Mouse (Mus musculus): Measurements from ENCODE around the gene Stx1a. TPM values are rescaled to one million over a fixed set of nuclear protein-coding genes. Genes with fewer than 3 reads are reported as not detected.
"Not testable (repeated sequence)": the region's sequence is repeated elsewhere in the genome, so short reads cannot be mapped to it uniquely, and the experiment has no call there.

The Stx1a gene
- polyA plus RNA-seq, 1 experiment from 2014 or later: 8.1 TPM

DNA sequence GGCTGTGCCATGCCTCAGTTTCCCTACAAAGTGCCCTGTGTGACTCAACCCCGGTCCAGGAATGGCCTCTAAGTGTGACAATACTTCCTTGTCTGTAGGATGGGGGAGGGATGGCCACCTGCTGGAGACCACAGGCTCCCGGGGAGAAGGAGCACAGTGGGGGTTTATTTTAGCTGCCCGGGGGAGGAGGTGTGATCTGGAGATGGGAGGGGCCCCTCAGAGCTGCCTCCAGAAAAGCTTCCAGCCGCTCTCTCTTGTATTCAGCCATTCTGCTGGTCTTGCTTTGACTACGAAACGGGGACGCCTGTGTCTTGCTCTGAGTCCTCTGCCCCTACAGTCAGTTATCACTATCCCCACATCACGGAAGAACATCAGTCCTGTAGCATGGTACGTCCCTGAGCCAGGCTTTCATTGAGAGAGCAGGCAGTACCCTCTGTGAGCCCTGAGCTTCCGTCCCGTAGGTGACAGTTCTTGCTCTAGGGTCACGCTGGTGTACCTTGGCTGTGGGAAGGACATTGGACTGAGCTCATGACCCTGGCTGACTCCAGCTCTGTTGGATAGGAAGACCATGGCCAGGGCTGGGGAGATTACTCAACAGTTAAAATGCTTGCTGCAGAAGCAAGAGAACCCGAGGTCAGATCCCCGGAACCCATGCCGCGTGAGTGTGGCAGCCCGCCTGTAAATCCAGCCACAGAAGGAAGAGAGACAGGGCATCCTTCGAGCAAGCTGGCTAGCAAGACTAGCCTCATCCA is 12.5 kb downstream of the Stx1a start:
- 57% methylated on average over 18 of the region's 18 CpGs for WGBS
- Histone ChIP-seq H3K9me3 (replicated peaks) (no peaks in the 10 kb centered on the region; the same call in 1 of the 2 replicates), H3K4me1 (peaks cover 10% of the 10 kb centered on the region), H3K27me3 (ENCODE audit: low read depth, poor library complexity, severe bottlenecking) (peaks cover 3% of the 10 kb centered on the region; the same call in 1 of the 2 replicates), H3K27ac (no peak overlapping the region), H3K4me3 (no peak overlapping the region), H3K36me3 (peaks cover 36% of the 10 kb centered on the region)
- no peak for DNase-seq (ENCODE audit: low spot score)

DNA sequence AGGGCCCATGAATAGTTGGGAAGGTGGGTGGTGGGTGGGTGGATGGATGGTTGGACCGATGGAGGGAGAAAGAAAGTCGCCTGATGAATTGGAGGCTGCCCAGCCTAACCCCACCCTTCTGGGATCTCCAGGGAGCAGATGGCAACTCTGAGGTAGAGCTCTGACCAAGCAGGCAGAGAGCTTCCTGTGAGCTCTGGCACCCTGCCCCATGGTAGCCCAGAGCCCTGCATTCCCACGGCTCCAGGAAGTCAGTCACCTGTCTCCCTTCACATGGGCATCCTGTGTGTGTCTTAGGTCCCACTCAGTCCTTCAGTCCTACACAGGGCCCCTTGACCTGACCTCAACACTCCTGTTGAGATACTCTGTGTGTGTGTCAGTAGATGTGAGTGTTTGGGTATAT is 14.7 kb downstream of the Stx1a start:
- Histone ChIP-seq H3K4me1 (peaks cover 19% of the 10 kb centered on the region), H3K27ac (no peak overlapping the region), H3K36me3 (peaks cover 42% of the 10 kb centered on the region), H3K9me3 (replicated peaks) (no peaks in the 10 kb centered on the region; the same call in 1 of the 2 replicates), H3K27me3 (ENCODE audit: low read depth, poor library complexity, severe bottlenecking) (peaks cover 5% of the 10 kb centered on the region; the same call in 1 of the 2 replicates), H3K4me3 (no peak overlapping the region)
- no peak for DNase-seq (ENCODE audit: low spot score)
- WGBS: 88% methylated on average over 3 of the region's 3 CpGs

DNA sequence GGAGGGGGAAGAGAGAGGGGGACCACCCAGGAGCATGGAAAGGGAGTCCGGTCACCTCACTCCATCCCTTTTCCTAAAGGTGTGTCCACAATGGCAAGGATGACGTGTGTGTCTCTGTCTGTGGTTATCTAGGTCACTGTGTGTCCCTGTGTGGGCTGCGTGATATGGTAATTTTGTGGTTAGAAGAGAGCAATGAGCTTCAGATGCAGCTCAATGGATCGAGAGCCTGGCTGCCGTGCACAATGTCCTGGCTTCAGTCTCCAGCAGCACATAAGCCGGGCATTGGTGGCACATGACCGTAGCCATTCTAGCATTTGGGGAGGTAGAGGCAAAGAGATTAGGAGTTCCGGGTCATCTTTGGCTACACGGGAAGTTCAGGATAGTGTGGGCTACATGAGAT is 16.3 kb downstream of the Stx1a start:
- no peak for DNase-seq (ENCODE audit: low spot score)
- no peak overlapping the region for H3K4me3 ChIP-seq
- peaks cover 38% of the 10 kb centered on the region for H3K36me3 ChIP-seq
- peaks cover 19% of the 10 kb centered on the region for H3K4me1 ChIP-seq
- 92% methylated on average over 9 of the region's 9 CpGs for WGBS
- peaks cover 5% of the 10 kb centered on the region; the same call in 1 of the 2 replicates for H3K27me3 ChIP-seq (ENCODE audit: low read depth, poor library complexity, severe bottlenecking)
- H3K27ac ChIP-seq: no peak overlapping the region
- H3K9me3 ChIP-seq (replicated peaks): no peaks in the 10 kb centered on the region; the same call in 1 of the 2 replicates

- 71% methylated on average over 6 of the region's 6 CpGs for WGBS
- Histone ChIP-seq H3K4me3 (no peak overlapping the region), H3K4me1 (peaks cover 19% of the 10 kb centered on the region), H3K36me3 (peaks cover 44% of the 10 kb centered on the region), H3K27me3 (ENCODE audit: low read depth, poor library complexity, severe bottlenecking) (peaks cover 5% of the 10 kb centered on the region; the same call in 1 of the 2 replicates), H3K9me3 (replicated peaks) (no peaks in the 10 kb centered on the region), H3K27ac (peak overlapping the region; percentile 6; the same call in 1 of the 2 replicates)
- no peak for DNase-seq (ENCODE audit: low spot score)
Observed at GRCm38 (mm10) chr5:135040059-135040458, 16.8 kb downstream of the Stx1a start.

GRCm38 (mm10) chr5:135040777-135041176 is 17.5 kb downstream of the Stx1a start:
- WGBS: 61% methylated on average over 11 of the region's 11 CpGs
- H3K4me3 ChIP-seq: no peak overlapping the region
- peaks cover 5% of the 10 kb centered on the region; the same call in 1 of the 2 replicates for H3K27me3 ChIP-seq (ENCODE audit: low read depth, poor library complexity, severe bottlenecking)
- H3K27ac ChIP-seq: no peak overlapping the region
- DNase-seq (ENCODE audit: low spot score): no peak
- peaks cover 16% of the 10 kb centered on the region for H3K4me1 ChIP-seq
- no peaks in the 10 kb centered on the region for H3K9me3 ChIP-seq (replicated peaks)
- peaks cover 51% of the 10 kb centered on the region for H3K36me3 ChIP-seq

GRCm38 (mm10) chr5:135042105-135042788 is 19.0 kb downstream of the Stx1a start:
- DNase-seq (ENCODE audit: low spot score): no peak
- Histone ChIP-seq H3K27me3 (ENCODE audit: low read depth, poor library complexity, severe bottlenecking) (peaks cover 5% of the 10 kb centered on the region; the same call in 1 of the 2 replicates), H3K9me3 (replicated peaks) (no peaks in the 10 kb centered on the region), H3K36me3 (peaks cover 55% of the 10 kb centered on the region), H3K4me1 (peaks cover 13% of the 10 kb centered on the region), H3K4me3 (peak overlapping the region; percentile 20; the same call in 1 of the 2 replicates), H3K27ac (no peak overlapping the region)
- WGBS: 31% methylated on average over 18 of the region's 21 CpGs

DNA sequence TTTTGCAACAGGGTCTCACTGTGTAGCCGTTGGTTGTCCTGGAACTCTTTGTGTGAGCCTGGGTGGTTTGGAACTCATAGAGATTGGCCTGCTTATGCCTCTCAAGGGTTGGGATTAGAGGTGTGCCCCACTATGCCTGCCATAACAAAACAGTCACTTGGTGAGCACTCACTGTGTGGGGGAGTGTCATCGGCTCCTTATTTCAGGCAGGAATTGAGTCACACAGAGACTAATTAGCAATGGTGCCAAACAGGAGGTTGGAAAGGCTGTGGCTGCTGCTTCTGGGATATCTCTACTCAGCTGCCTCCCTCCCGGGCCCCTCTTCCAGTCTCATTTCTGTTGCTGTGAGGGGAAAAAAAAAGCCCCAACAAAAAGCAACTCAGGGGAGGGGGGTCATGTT is 21.3 kb downstream of the Stx1a start:
- no peaks in the 10 kb centered on the region for H3K9me3 ChIP-seq (replicated peaks)
- H3K4me3 ChIP-seq: no peak overlapping the region
- no peak for DNase-seq (ENCODE audit: low spot score)
- H3K36me3 ChIP-seq: peaks cover 52% of the 10 kb centered on the region
- peaks cover 13% of the 10 kb centered on the region for H3K4me1 ChIP-seq
- WGBS: 96% methylated on average over 3 of the region's 3 CpGs
- H3K27ac ChIP-seq: no peak overlapping the region
- peaks cover 5% of the 10 kb centered on the region; the same call in 1 of the 2 replicates for H3K27me3 ChIP-seq (ENCODE audit: low read depth, poor library complexity, severe bottlenecking)

DNA sequence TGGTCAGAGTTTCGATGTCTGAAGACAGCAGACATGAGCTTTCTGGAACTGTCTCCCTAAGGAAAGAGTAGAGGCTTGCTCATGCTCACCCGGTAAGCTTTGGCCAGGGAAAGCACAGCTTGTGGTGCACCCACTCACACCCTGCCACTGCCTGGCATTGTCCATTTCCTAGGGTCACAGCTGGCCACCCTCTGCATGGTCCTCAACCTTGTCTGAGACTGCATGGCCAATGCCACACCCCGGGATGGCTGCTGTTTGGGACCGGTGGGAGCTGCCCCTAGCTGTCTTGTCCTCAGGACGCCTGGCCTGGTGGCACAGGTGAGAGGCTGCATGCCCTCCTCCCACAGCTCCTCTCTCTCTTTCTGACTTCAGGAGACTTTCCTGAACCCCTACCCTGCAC is 25.3 kb downstream of the Stx1a start:
- Histone ChIP-seq H3K4me1 (no peaks in the 10 kb centered on the region), H3K27ac (no peak overlapping the region), H3K27me3 (ENCODE audit: low read depth, poor library complexity, severe bottlenecking) (no peaks in the 10 kb centered on the region), H3K9me3 (replicated peaks) (no peaks in the 10 kb centered on the region), H3K36me3 (peaks cover 68% of the 10 kb centered on the region), H3K4me3 (no peak overlapping the region)
- 94% methylated on average over 5 of the region's 5 CpGs for WGBS
- no peak for DNase-seq (ENCODE audit: low spot score)

DNA sequence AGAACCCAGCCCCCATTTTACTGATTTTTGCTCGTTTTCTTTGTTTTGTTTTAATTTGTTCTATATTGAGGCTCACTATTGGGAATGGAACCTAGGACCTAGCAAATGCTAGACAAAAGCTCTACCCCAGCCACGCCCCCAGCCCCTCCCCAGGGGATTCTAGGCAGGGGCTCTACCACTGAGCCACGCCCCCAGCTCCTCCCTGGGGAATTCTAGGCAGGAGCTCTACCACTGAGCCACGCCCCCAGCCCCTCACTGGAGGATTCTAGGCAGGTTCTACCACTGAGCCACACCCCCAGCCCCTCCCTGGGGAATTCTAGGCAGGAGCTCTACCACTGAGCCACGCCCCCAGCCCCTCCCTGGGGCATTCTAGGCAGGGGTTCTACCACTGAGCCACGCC is 26.0 kb downstream of the Stx1a start:
- WGBS: 96% methylated on average over 6 of the region's 6 CpGs
- not testable (repeated sequence) for DNase-seq (ENCODE audit: low spot score); H3K4me3 ChIP-seq; H3K4me1 ChIP-seq; H3K9me3 ChIP-seq (replicated peaks); H3K27ac ChIP-seq; H3K27me3 ChIP-seq (ENCODE audit: low read depth, poor library complexity, severe bottlenecking)
- peaks cover 72% of the 10 kb centered on the region for H3K36me3 ChIP-seq

DNA sequence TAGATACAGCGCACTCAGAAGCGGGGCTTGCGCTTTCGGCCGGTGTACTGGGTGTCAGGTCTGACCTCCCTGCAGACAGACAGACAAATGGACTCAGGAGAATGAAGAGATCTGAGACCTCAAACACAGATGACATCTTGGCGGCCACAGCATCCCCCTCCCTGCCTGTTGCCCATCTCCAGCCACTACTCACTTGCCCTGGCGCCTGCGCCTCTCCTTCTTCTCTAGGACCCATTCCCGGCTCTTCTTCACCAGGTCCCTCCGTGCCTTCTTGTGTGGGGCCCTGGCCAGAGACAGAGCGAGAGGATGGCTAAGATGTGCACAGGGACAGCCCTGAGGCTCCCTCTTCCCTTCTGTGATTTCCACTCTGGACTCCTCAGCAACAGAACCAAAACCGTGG is 30.1 kb downstream of the Stx1a start:
- no peak overlapping the region for H3K4me3 ChIP-seq
- DNase-seq (ENCODE audit: low spot score): no peak
- H3K4me1 ChIP-seq: no peaks in the 10 kb centered on the region
- H3K27me3 ChIP-seq (ENCODE audit: low read depth, poor library complexity, severe bottlenecking): no peaks in the 10 kb centered on the region
- WGBS: 92% methylated on average over 12 of the region's 12 CpGs
- H3K9me3 ChIP-seq (replicated peaks): no peaks in the 10 kb centered on the region
- 0 out of 2 replicates have a peak overlapping the region, but pooled peaks have one; percentile 28 for H3K27ac ChIP-seq
- H3K36me3 ChIP-seq: peaks cover 88% of the 10 kb centered on the region

DNA sequence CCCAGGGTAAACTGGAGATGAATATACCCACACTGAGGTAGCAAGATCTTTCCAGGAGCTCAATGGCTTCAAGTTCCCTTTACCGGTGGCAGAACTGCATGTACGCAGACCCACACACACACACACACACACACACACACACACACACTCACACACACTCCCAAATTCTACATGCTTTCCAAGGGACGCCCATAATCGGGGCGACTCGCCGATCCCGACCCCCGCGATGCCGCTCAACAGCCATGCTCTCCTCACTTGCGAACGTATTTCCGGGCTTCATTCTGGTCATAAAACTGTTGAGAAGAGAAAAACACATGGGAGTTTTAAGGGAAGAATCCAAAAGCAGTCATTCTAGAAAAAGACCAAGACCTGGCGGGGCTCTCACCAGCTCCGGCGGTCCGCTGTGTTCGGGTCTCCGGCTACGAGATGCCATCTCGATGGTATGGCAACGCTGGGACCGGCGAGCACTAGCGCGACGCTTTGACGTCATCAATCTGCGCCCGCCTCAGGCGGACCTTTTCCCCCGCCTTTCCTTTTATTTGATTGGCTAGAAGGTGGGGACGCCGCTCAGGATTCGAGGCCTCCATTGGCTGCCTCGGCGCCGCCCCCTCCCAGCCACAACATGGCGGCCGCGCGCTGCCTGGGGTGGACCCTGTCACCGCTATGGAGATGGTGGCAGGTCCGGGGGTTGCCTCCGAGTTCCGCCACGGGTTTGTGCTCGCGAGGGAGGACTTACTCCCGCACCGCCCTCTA is 40.5 kb downstream of the Stx1a start, which contains the start of gene Dnajc30:
TSS of gene Dnajc30 (plus strand) at position 574 of the 753 bp plus-strand sequence.
- H3K27ac ChIP-seq: peak within 1 kb of the TSS; percentile 78
- under 1% methylated on average over 52 of the region's 52 CpGs for WGBS
- H3K27me3 ChIP-seq (ENCODE audit: low read depth, poor library complexity, severe bottlenecking): no peaks in the 10 kb centered on the region
- DNase-seq (ENCODE audit: low spot score): peak; percentile 99
- H3K4me3 ChIP-seq: peak within 1 kb of the TSS; percentile 90
- H3K9me3 ChIP-seq (replicated peaks): no peaks in the 10 kb centered on the region
- H3K4me1 ChIP-seq: peaks cover 25% of the 10 kb centered on the region
- peaks cover 65% of the 10 kb centered on the region for H3K36me3 ChIP-seq

DNA sequence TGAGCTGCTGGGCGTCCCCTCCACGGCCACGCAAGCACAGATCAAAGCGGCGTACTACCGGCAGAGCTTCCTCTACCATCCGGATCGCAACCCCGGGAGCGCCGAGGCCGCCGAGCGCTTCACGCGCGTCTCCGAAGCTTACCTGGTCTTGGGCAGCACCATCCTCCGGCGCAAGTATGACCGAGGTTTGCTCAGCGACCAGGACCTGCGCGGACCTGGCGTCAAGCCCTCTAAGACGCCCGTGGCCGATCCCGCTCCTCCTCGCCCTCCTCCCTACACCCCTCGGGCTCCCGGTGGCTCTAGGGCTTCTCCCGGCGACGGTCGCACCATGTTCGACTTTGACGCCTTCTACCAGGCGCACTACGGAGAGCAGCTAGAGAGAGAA is 41.1 kb downstream of the Stx1a start:
- no peak for DNase-seq (ENCODE audit: low spot score)
- peak overlapping the region; percentile 90 for H3K4me3 ChIP-seq
- H3K4me1 ChIP-seq: peaks cover 25% of the 10 kb centered on the region
- H3K36me3 ChIP-seq: peaks cover 59% of the 10 kb centered on the region
- peak overlapping the region; percentile 78 for H3K27ac ChIP-seq
- WGBS: 1% methylated on average over 40 of the region's 40 CpGs
- no peaks in the 10 kb centered on the region for H3K9me3 ChIP-seq (replicated peaks)
- H3K27me3 ChIP-seq (ENCODE audit: low read depth, poor library complexity, severe bottlenecking): no peaks in the 10 kb centered on the region
